In genomic region chr7:81319749-81320148, GRCm38 (mm10) we compare ENCODE assay signal across 21 mouse cellular contexts. TPM values are rescaled to one million over a fixed set of nuclear protein-coding genes. Genes with fewer than 3 reads are reported as not detected.
DNase-seq lines count a peak whose midpoint lies in the region; ATAC-seq lines count a peak whose summit lies in the region.
"Had no signal": no experiment of that assay in that cellular context is flagged by ENCODE, and none has a peak within 500 bp of the region (broad histone marks: within the 10 kb centered on the region; RNA-seq: fewer than 3 reads in every experiment).

No protein-coding gene starts in this region.

- no peaks in the 10 kb centered on the region for H3K9me3 ChIP-seq in kidney, embryonic 16.5 days (ENCODE audit: low read length)
- no peaks in the 10 kb centered on the region for H3K9me3 ChIP-seq in kidney, embryonic 14.5 days (ENCODE audit: control insufficient read depth, low read length)
- H3K9me3 ChIP-seq: forebrain, embryonic 15.5 days; heart, embryonic 15.5 days; hindbrain, embryonic 10.5 days; liver, embryonic 12.5 days; megakaryocyte, embryonic 14.5 days; neural tube, embryonic 13.5 days had no signal

- peaks cover 6% of the 10 kb centered on the region; the same call in 1 of the 2 replicates for H3K4me1 ChIP-seq in kidney, embryonic 16.5 days (ENCODE audit: insufficient read depth, low read length)
- H3K4me1 ChIP-seq in kidney, embryonic 14.5 days (ENCODE audit: control insufficient read depth, insufficient read depth, low read length): no peaks in the 10 kb centered on the region
- H3K4me1 ChIP-seq: forebrain, embryonic 15.5 days; liver, embryonic 12.5 days; neural tube, embryonic 13.5 days had no signal

- peak; percentile 66 for DNase-seq in CD4-positive helper T cell, adult 2 months (ENCODE audit: low read depth, low spot score)
- DNase-seq in layer of hippocampus, adult 18-20 months (ENCODE audit: low spot score in 2 of 2): no peak
- DNase-seq in layer of hippocampus, postnatal 36 days: no peak
- DNase-seq: cerebellum, postnatal 14 days; kidney, postnatal 25 days; left cerebral cortex, postnatal 4 days; lung, embryonic 14.5 days; right cerebral cortex, postnatal 14 days had no signal

- H3K4me2 ChIP-seq in kidney, embryonic 16.5 days (replicated peaks; ENCODE audit: low read depth, low read length): no peak overlapping the region
- no peak overlapping the region for H3K4me2 ChIP-seq in kidney, embryonic 14.5 days (replicated peaks; ENCODE audit: low read depth, low read length)
- H3K4me2 ChIP-seq: forebrain, embryonic 15.5 days; heart, embryonic 15.5 days; liver, embryonic 12.5 days; lung, embryonic 14.5 days; neural tube, embryonic 13.5 days had no signal

- H3K9ac ChIP-seq in kidney, embryonic 16.5 days (replicated peaks; ENCODE audit: low read length): no peak overlapping the region
- no peak overlapping the region for H3K9ac ChIP-seq in kidney, embryonic 14.5 days (ENCODE audit: low read depth, low read length)
- H3K9ac ChIP-seq: forebrain, embryonic 15.5 days; heart, embryonic 15.5 days; liver, embryonic 12.5 days; lung, embryonic 14.5 days; neural tube, embryonic 13.5 days had no signal

- H3K27me3 ChIP-seq in kidney, embryonic 16.5 days (ENCODE audit: insufficient read depth, low read length): no peaks in the 10 kb centered on the region
- H3K27me3 ChIP-seq in kidney, embryonic 14.5 days (ENCODE audit: control insufficient read depth, insufficient read depth, low read length): no peaks in the 10 kb centered on the region
- H3K27me3 ChIP-seq: CH12.LX; forebrain, embryonic 15.5 days; heart, embryonic 15.5 days; liver, embryonic 12.5 days; megakaryocyte, embryonic 14.5 days; neural tube, embryonic 13.5 days had no signal

- H3K36me3 ChIP-seq in kidney, embryonic 16.5 days (ENCODE audit: insufficient read depth, low read length): no peaks in the 10 kb centered on the region
- H3K36me3 ChIP-seq in kidney, embryonic 14.5 days (ENCODE audit: control insufficient read depth, insufficient read depth, low read length): no peaks in the 10 kb centered on the region
- H3K36me3 ChIP-seq: forebrain, embryonic 15.5 days; heart, embryonic 15.5 days; liver, embryonic 12.5 days had no signal

- ATAC-seq in kidney, embryonic 16.5 days (ENCODE audit: low FRiP score, low TSS enrichment): 0 out of 2 replicates have a peak, but pooled peaks have one; percentile 46
- ATAC-seq in kidney, embryonic 14.5 days (ENCODE audit: low FRiP score, low TSS enrichment): no peak
- ATAC-seq in common myeloid progenitor, adult 5-6 weeks (replicated peaks; ENCODE audit: low read depth, poor library complexity, severe bottlenecking): peak; percentile 85
- ATAC-seq in megakaryocyte-erythroid progenitor cell, adult 5-6 weeks (replicated peaks; ENCODE audit: low FRiP score, low TSS enrichment, poor library complexity, severe bottlenecking): 0 out of 2 replicates have a peak, but pooled peaks have one; percentile 48
- ATAC-seq in cerebellum, adult (ENCODE audit: insufficient number of reproducible peaks, low FRiP score, low TSS enrichment): no peak
- ATAC-seq: forebrain, embryonic 15.5 days; inflammation-experienced regulatory T-cells, adult 6 months; liver, embryonic 12.5 days had no signal

- H3K4me3 ChIP-seq in kidney, embryonic 16.5 days (ENCODE audit: low read length): no peak overlapping the region
- H3K4me3 ChIP-seq in kidney, embryonic 14.5 days (ENCODE audit: low read length): no peak overlapping the region
- H3K4me3 ChIP-seq: forebrain, embryonic 15.5 days; heart, embryonic 15.5 days; hindbrain, embryonic 10.5 days; liver, embryonic 12.5 days; megakaryocyte, embryonic 14.5 days; neural tube, embryonic 13.5 days had no signal

- H3K27ac ChIP-seq in kidney, embryonic 16.5 days (ENCODE audit: low read length): no peak overlapping the region
- H3K27ac ChIP-seq in kidney, embryonic 14.5 days (ENCODE audit: low read depth, low read length): no peak overlapping the region
- H3K27ac ChIP-seq: forebrain, embryonic 15.5 days; heart, embryonic 15.5 days; hindbrain, embryonic 10.5 days; liver, embryonic 12.5 days; neural tube, embryonic 13.5 days had no signal

- WGBS in kidney, embryonic 16.5 days: 54% methylated on average over 6 of the region's 6 CpGs
- WGBS in kidney, embryonic 14.5 days: 53% methylated on average over 6 of the region's 6 CpGs

RNA-seq across cellular contexts. Expression of gene Rps17, which starts 25.3 kb away (rescaled TPM):
- polyA plus RNA-seq in kidney, embryonic 16.5 days (2015; fragmentation: Nextera tagmentation; extraction: Ambion mirVana): 1,196 and 1,210 TPM in 2 replicates
- 1,503 and 2,103 TPM in 2 replicates for polyA plus RNA-seq in kidney, embryonic 14.5 days (2014; fragmentation: Nextera tagmentation; extraction: Ambion mirVana)
- 3,700 and 3,979 TPM in 2 replicates for total RNA-seq in common myeloid progenitor, adult 5-6 weeks (2017)
- 4,933 and 5,221 TPM in 2 replicates for total RNA-seq in megakaryocyte-erythroid progenitor cell, adult 5-6 weeks (2014; fragmentation: Nextera tagmentation)
- 4,315 and 4,403 TPM in 2 replicates for total RNA-seq in megakaryocyte-erythroid progenitor cell, adult 5-6 weeks (2017)
- 100 to 1,000 TPM; 601 to 632 TPM for total RNA-seq in layer of hippocampus, adult 18-20 months (2021)
- total RNA-seq in layer of hippocampus, postnatal 36 days (2021): 100 to 1,000 TPM; 546 to 562 TPM

Comparison
In these comparisons a context has a peak if more than half of its experiments do, and no peak if none do; other contexts are left out.
1. ATAC-seq: peak in kidney, embryonic 16.5 days (single experiment), common myeloid progenitor, adult 5-6 weeks (single experiment) and megakaryocyte-erythroid progenitor cell, adult 5-6 weeks (single experiment); none in kidney, embryonic 14.5 days (single experiment) and cerebellum, adult (single experiment).